Mouse (Mus musculus) neural tube, embryonic 11.5 days (tissue): ENCODE data around the gene Asgr1. TPM values are rescaled to one million over a fixed set of nuclear protein-coding genes. Genes with fewer than 3 reads are reported as not detected.
"Not testable (repeated sequence)": the region's sequence is repeated elsewhere in the genome, so short reads cannot be mapped to it uniquely, and the experiment has no call there.

ENCODE experiments used
- ATAC-seq: fragments of 200-750 bp; cut with Nextera tagmentation; 2 replicates; pipeline ENCODE4 v1.8.0; 2017; ENCODE audit warnings: moderate number of reproducible peaks, mild to moderate bottlenecking, moderate TSS enrichment, moderate library complexity; ENCODE audit not compliant: insufficient read depth, low FRiP score, low TSS enrichment
- DNase-seq: peaks from one replicate; pipeline ENCODE4 v3.0.0-alpha.2; 2015; ENCODE audit warnings: low spot score
- H3K27ac ChIP-seq: fragments of 300-500 bp; sonication (generic); 2 replicates; pipeline ENCODE4 v1.5.1; 2014; ENCODE audit warnings: low read depth, mild to moderate bottlenecking, low read length
- H3K27me3 ChIP-seq: fragments of 300-500 bp; sonication (generic); 2 replicates; pipeline ENCODE4 v1.6.1; 2014; ENCODE audit warnings: mild to moderate bottlenecking, low read length, mixed read lengths; ENCODE audit not compliant: control insufficient read depth, insufficient read depth
- H3K36me3 ChIP-seq: fragments of 300-500 bp; sonication (generic); 2 replicates; pipeline ENCODE4 v1.6.1; 2014; ENCODE audit warnings: mild to moderate bottlenecking, low read length, moderate library complexity, mixed read lengths; ENCODE audit not compliant: control insufficient read depth, insufficient read depth
- H3K4me1 ChIP-seq: fragments of 300-500 bp; sonication (generic); 2 replicates; pipeline ENCODE4 v1.6.1; 2014; ENCODE audit warnings: low read length, mixed read lengths; ENCODE audit not compliant: control insufficient read depth, insufficient read depth
- H3K4me2 ChIP-seq: fragments of 300-500 bp; sonication (generic); 2 replicates; pipeline ENCODE4 v1.6.1; 2014; ENCODE audit warnings: low read depth, mild to moderate bottlenecking, moderate library complexity
- H3K4me3 ChIP-seq: fragments of 300-500 bp; sonication (generic); 2 replicates; pipeline ENCODE4 v1.5.1; 2014; ENCODE audit warnings: low read depth, low read length
- H3K9ac ChIP-seq: fragments of 300-500 bp; sonication (generic); 2 replicates; pipeline ENCODE4 v1.6.1; 2014; ENCODE audit warnings: mild to moderate bottlenecking, low read length
- H3K9me3 ChIP-seq: fragments of 300-500 bp; sonication (generic); 2 replicates; pipeline ENCODE4 v1.6.1; 2016; ENCODE audit warnings: low read length; ENCODE audit not compliant: control insufficient read depth
- WGBS: fragments of 180-500 bp; shearing (Covaris S2); extraction: QIAGEN DNeasy Blood & Tissue Kit; methylation state at CpG from one replicate; pipeline ENCODE4 v1.1.7; 2014; 5-methylcytosine and 5-hydroxymethylcytosine counted together
- polyA plus RNA-seq: library from polyadenylated mRNA; unstranded; fragments of >200 nt; fragmentation: Nextera tagmentation; extraction: Ambion mirVana; gene quantifications from 2 replicates; pipeline ENCODE4 v1.2.1, GENCODE M21; 2014

Gene Asgr1
- polyA plus RNA-seq, 1 experiment from 2014 or later, result 0.41 TPM

DNA sequence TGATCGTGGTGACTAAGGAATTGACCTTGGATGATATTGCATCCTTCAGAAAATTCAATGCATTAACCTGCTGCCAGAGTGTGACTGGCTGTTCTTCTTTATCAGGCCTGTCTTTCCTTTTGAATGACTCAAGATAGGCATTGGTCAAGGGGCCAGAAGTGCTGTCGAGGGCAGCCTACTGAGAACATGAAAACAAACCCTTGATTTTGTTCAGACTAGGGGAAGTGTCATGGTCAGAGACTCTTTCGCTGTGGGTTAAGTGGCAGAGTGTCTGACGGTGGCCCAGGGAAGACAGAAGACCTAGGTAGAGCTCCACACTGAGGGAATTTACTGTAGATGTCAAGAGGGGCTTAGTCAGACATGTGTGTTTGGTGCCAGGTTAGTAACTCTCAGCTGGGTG is 12.8 kb downstream of the Asgr1 start:
- Histone ChIP-seq H3K4me3 (no peak overlapping the region), H3K9me3 (no peaks in the 10 kb centered on the region), H3K27me3 (no peaks in the 10 kb centered on the region), H3K27ac (peak overlapping the region; percentile 44; the same call in 1 of the 2 replicates), H3K9ac (no peak overlapping the region), H3K4me2 (no peak overlapping the region), H3K36me3 (no peaks in the 10 kb centered on the region), H3K4me1 (no peaks in the 10 kb centered on the region)
- ATAC-seq, result no peak
- 84% methylated on average over 4 of the region's 4 CpGs for WGBS
- DNase-seq, result no peak

DNA sequence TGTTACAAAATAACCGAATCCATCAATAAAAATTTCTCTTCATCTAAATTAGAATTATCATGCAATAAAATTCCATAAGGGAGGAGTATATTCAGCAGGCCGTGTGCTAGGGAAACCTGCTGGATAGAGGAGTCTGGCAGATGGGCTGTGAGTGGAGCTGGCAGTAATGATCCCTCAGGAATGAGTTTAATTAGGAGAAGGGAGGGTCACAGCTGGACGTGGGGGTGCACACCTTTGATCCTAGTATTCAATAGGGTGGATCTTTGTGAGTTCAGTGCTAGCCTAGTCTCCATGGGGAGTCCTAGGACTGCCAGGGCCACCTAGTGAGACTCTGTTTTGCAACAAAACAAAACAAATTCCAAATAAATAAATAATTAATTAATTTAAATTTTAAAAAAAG is 14.4 kb downstream of the Asgr1 start:
- H3K36me3 ChIP-seq, result no peaks in the 10 kb centered on the region
- ATAC-seq (no peak), DNase-seq (no peak)
- no peak overlapping the region for H3K9ac ChIP-seq
- 33% methylated on average over 3 of the region's 3 CpGs for WGBS
- H3K4me1 ChIP-seq, result no peaks in the 10 kb centered on the region
- no peaks in the 10 kb centered on the region for H3K9me3 ChIP-seq
- no peak overlapping the region for H3K27ac ChIP-seq
- no peak overlapping the region for H3K4me2 ChIP-seq
- H3K27me3 ChIP-seq, result no peaks in the 10 kb centered on the region
- no peak overlapping the region for H3K4me3 ChIP-seq

DNA sequence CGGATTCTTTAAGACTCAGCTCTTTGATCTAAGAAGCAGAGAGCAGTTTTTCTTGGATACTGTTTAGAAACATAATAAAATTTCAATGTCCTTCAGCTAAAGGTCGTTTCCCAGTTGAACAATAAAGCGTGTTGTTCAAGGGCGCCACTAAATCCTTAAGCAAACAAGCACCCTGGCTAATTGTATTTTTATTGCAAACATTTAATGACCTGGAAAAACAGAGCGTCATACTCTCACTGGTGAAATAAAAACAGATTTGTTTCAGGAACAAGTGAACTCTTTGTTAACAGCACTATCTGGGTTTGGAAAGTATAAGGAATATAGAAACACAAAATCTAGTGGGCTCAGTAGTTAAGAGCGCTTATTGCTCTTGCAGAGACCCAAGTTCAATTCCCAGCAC is 16.2 kb downstream of the Asgr1 start:
- Histone ChIP-seq H3K4me2 (no peak overlapping the region), H3K4me1 (no peaks in the 10 kb centered on the region), H3K27me3 (no peaks in the 10 kb centered on the region), H3K36me3 (no peaks in the 10 kb centered on the region), H3K9me3 (no peaks in the 10 kb centered on the region), H3K27ac (no peak overlapping the region), H3K4me3 (no peak overlapping the region), H3K9ac (no peak overlapping the region)
- 55% methylated on average over 6 of the region's 6 CpGs for WGBS
- ATAC-seq (no peak), DNase-seq (no peak)

DNA sequence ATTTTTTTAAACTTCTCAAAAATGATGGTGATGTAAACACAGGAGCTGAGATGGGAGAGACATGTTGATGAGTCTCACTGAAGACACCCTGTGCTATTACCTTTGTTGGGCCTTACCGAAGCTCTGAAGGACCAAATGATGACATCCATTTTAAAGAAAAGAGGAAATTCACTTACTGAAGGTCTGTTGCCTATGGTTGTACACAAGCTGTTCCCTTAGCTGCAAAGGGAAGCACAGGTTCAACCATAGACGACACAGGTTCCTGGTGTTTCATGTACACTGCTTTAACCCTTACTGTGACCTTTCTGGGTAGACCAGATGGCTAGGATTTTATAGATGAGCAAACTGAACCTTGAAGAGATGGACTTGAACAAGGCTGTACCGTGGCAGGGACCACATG is 16.7 kb downstream of the Asgr1 start:
- not testable (repeated sequence) for H3K4me1 ChIP-seq, H3K9ac ChIP-seq, H3K4me3 ChIP-seq, H3K4me2 ChIP-seq, H3K36me3 ChIP-seq, DNase-seq, H3K27ac ChIP-seq, H3K27me3 ChIP-seq, ATAC-seq, H3K9me3 ChIP-seq
- WGBS, result 81% methylated on average over 3 of the region's 3 CpGs

DNA sequence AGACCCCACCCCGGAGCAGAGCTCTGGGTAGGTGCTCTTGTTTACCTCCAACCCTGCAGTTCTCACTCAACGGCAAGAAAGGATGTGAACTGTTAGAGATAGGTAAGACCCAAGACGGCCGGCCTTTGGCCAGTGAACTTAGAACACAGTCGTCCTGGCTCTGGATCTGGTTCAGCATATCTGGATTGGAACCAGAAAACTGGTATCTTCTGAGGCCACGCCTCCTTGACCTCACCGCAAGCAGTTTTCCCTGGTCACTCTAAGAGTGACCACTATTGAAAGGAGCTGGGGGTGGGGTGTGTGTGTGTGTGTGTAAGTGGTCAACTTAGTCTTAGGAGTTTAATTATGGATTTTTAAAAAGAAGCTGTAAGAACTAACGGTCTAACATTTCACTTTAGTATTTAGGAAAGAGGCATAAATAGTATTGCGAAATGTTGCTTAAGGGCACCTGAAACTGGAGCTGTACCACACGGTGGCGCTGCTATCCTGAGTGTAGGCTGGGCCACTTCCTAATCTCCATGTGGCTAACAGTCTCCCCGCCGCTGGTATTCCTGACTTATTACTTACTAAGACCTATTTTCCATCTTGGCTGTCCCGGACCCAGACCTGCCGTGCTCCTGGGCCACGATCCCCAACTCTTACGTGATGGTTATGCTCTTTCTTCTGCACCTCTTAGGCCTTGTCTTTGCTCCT is 20.6 kb downstream of the Asgr1 start:
- Histone ChIP-seq H3K9me3 (no peaks in the 10 kb centered on the region), H3K36me3 (no peaks in the 10 kb centered on the region), H3K27me3 (no peaks in the 10 kb centered on the region), H3K27ac (no peak overlapping the region), H3K9ac (no peak overlapping the region), H3K4me1 (no peaks in the 10 kb centered on the region), H3K4me2 (no peak overlapping the region), H3K4me3 (no peak overlapping the region)
- DNase-seq, result peak; percentile 79
- ATAC-seq, result no peak
- WGBS, result 40% methylated on average over 17 of the region's 17 CpGs

DNA sequence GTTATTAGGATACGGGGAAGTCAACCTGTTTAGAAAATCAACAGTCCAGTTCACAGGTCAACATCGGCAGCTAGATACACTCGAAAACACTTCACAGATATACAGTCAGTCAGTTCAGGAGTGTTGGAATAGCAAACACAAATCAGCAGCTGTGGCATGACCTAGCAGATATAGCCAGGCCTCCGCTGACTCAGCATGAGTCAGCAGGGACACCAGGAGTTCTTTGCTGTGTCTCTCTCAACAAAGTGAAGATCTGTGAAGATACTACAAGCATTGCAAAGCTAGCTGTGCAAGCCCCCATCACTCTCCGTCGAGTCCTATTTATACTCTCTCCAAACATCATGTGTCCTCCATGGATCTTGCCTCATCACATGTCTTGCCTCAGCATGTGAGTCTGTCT is 21.7 kb downstream of the Asgr1 start:
- H3K4me1 ChIP-seq, result no peaks in the 10 kb centered on the region
- 88% methylated on average over 6 of the region's 6 CpGs for WGBS
- H3K27ac ChIP-seq, result no peak overlapping the region
- ATAC-seq (no peak), DNase-seq (no peak)
- no peak overlapping the region for H3K4me2 ChIP-seq
- H3K36me3 ChIP-seq, result no peaks in the 10 kb centered on the region
- H3K4me3 ChIP-seq, result no peak overlapping the region
- no peaks in the 10 kb centered on the region for H3K27me3 ChIP-seq
- H3K9ac ChIP-seq, result no peak overlapping the region
- no peaks in the 10 kb centered on the region for H3K9me3 ChIP-seq

DNA sequence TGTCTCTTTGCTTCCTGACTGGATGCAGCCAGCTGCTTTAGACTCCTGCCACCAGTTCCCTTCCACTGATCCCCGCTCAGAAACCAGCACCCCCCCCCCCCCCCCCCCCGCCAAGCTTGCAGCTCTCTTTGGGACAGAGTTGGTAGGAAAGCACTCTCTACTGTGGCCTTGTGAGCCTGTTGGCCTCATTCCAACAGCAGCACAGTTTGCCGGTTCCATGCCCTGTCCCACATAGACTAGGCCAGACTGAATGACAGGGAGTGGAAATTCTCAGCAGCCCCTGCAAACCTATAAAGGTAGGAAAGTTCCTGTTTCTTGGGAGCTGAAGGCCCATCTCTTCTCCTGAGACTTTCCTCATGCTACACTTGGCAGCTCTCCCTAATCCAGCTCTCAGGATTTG is 23.6 kb downstream of the Asgr1 start:
- no peak for ATAC-seq
- Histone ChIP-seq H3K36me3 (no peaks in the 10 kb centered on the region), H3K4me1 (no peaks in the 10 kb centered on the region), H3K4me2 (no peak overlapping the region), H3K9ac (no peak overlapping the region), H3K27ac (no peak overlapping the region), H3K9me3 (no peaks in the 10 kb centered on the region), H3K4me3 (no peak overlapping the region), H3K27me3 (no peaks in the 10 kb centered on the region)
- DNase-seq, result no peak
- 80% methylated on average over 3 of the region's 3 CpGs for WGBS

DNA sequence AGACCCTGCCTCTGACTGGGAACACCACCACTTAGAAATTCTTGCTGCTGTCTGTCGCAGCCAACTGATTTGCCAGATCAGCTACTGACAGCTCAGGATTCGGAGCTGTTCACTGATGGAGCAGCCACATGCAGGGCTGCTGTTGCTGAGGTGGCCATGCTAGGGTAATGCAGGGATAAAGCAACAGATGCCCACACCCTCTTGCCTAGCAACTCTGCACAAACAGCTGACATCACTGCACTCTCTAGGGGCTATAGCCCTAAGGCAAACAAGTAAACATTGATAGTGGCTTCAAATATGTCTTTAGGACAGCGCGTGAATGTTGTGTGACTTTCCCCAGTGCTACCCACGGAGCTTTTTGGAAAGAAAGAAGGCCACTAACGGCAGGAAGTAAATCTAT is 25.3 kb downstream of the Asgr1 start:
- DNase-seq, result no peak
- 69% methylated on average over 6 of the region's 6 CpGs for whole genome bisulfite sequencing
- no peaks in the 10 kb centered on the region for H3K4me1 ChIP-seq
- H3K9ac ChIP-seq, result no peak overlapping the region
- H3K36me3 ChIP-seq, result no peaks in the 10 kb centered on the region
- H3K4me2 ChIP-seq, result no peak overlapping the region
- H3K4me3 ChIP-seq, result no peak overlapping the region
- ATAC-seq, result no peak
- no peak overlapping the region for H3K27ac ChIP-seq
- no peaks in the 10 kb centered on the region for H3K9me3 ChIP-seq
- H3K27me3 ChIP-seq, result no peaks in the 10 kb centered on the region

DNA sequence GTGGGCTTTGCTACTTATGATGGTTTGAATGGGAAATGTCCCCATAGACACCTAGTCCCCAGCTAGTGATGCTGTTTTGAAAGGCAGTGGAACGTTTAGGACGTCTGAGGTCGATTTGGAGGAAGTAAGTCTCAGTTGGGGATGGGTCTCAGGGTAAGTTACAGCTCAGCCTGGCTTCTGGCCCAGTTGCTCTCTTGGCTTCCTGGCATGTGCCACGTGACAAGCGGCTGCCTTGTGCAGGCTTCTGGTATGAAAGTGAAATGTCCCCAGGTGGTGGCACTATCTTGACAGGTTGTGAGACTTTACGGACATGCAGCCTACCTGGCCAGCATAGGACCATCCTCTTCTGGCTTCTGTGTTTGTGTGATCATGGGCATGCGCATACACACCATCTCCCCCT is 26.0 kb downstream of the Asgr1 start:
- no peak overlapping the region for H3K27ac ChIP-seq
- no peak overlapping the region for H3K4me2 ChIP-seq
- no peaks in the 10 kb centered on the region for H3K4me1 ChIP-seq
- ATAC-seq, result no peak
- no peaks in the 10 kb centered on the region for H3K36me3 ChIP-seq
- 85% methylated on average over 7 of the region's 7 CpGs for whole genome bisulfite sequencing
- no peaks in the 10 kb centered on the region for H3K27me3 ChIP-seq
- no peaks in the 10 kb centered on the region for H3K9me3 ChIP-seq
- no peak overlapping the region for H3K9ac ChIP-seq
- no peak overlapping the region for H3K4me3 ChIP-seq
- no peak for DNase-seq
